Mouse (Mus musculus) MEL (cell line): ENCODE measurements around the gene BC005537. TPM values are rescaled to one million over a fixed set of nuclear protein-coding genes. Genes with fewer than 3 reads are reported as not detected.

Experiments used
- DNase-seq: peaks from one replicate; pipeline ENCODE4 v3.0.0; 2011; ENCODE audit warnings: low read depth, low spot score
- H3K27ac ChIP-seq: 2 replicates; pipeline ENCODE4 v1.5.1; 2012; ENCODE audit warnings: low read depth, mild to moderate bottlenecking, control low read depth, low read length, moderate library complexity; ENCODE audit not compliant: control insufficient read depth
- H3K27me3 ChIP-seq, 2 experiments: fragments of 150-350 bp in 1 of 2; sonication (generic) in 1 of 2; 2 replicates each; pipeline ENCODE4 v1.6.1; 2012; ENCODE audit warnings: low read length in 2 of 2, mild to moderate bottlenecking in 2 of 2, improper control_type of control experiment in 1 of 2, moderate library complexity in 1 of 2; ENCODE audit not compliant: insufficient read depth in 2 of 2, control insufficient read depth in 1 of 2
- H3K36me3 ChIP-seq, 2 experiments: 2 replicates each; pipeline ENCODE4 v1.6.1; 2012 to 2014; ENCODE audit warnings: low read length in 2 of 2, improper control_type of control experiment in 1 of 2, inconsistent platforms in 1 of 2, mild to moderate bottlenecking in 1 of 2; ENCODE audit not compliant: insufficient read depth in 2 of 2, control insufficient read depth in 1 of 2
- H3K4me1 ChIP-seq, 2 experiments: fragments of 150-350 bp in 1 of 2; sonication (generic) in 1 of 2; 2 replicates each; pipeline ENCODE4 v1.6.1; 2012; ENCODE audit warnings: low read length in 2 of 2, improper control_type of control experiment in 1 of 2, mild to moderate bottlenecking in 1 of 2; ENCODE audit not compliant: insufficient read depth in 2 of 2, control insufficient read depth in 1 of 2
- H3K4me3 ChIP-seq, 2 experiments: fragments of 150-350 bp in 1 of 2; sonication (generic) in 1 of 2; 2 replicates each; pipeline ENCODE4 v1.5.1; 2012; ENCODE audit warnings: low read depth in 2 of 2, low read length in 2 of 2, mild to moderate bottlenecking in 2 of 2, moderate library complexity in 2 of 2, control low read depth in 1 of 2, improper control_type of control experiment in 1 of 2; ENCODE audit not compliant: control insufficient read depth in 1 of 2, insufficient read depth in 1 of 2
- H3K79me2 ChIP-seq: 2 replicates; pipeline ENCODE4 v1.6.1; 2012; ENCODE audit warnings: mild to moderate bottlenecking, low read length, moderate library complexity; ENCODE audit not compliant: control insufficient read depth, poor library complexity, insufficient read depth
- H3K9ac ChIP-seq: 2 replicates; pipeline ENCODE4 v1.6.1; 2012; ENCODE audit warnings: low read depth, mild to moderate bottlenecking, control low read depth, low read length, moderate library complexity; ENCODE audit not compliant: control insufficient read depth, poor library complexity, severe bottlenecking
- H3K9me3 ChIP-seq: fragments of 150-350 bp; sonication (generic); replicated peaks from 2 replicates; pipeline ENCODE4 v1.6.1; 2012; ENCODE audit warnings: mild to moderate bottlenecking, low read length, improper control_type of control experiment, moderate library complexity; ENCODE audit not compliant: insufficient read depth
- CHD1 ChIP-seq: IDR thresholded peaks from 2 replicates; pipeline ENCODE4 v1.6.1; 2012; ENCODE audit warnings: low read depth, mild to moderate bottlenecking, inconsistent platforms, low read length, improper control_type of control experiment
- CHD2 ChIP-seq: IDR thresholded peaks from 2 replicates; pipeline ENCODE4 v1.6.1; 2011; ENCODE audit warnings: low read length, improper control_type of control experiment
- E2F4 ChIP-seq: IDR thresholded peaks from 2 replicates; pipeline ENCODE4 v1.6.1; 2011; ENCODE audit warnings: low read depth, low read length, improper control_type of control experiment, borderline replicate concordance
- EP300 ChIP-seq, 2 experiments: IDR thresholded peaks; 2 replicates each; pipeline ENCODE4 v1.6.1; 2011; ENCODE audit warnings: improper control_type of control experiment in 2 of 2, low read length in 2 of 2, low read depth in 1 of 2, mild to moderate bottlenecking in 1 of 2
- ETS1 ChIP-seq: IDR thresholded peaks from 2 replicates; pipeline ENCODE4 v1.6.1; 2012; ENCODE audit warnings: low read depth, mild to moderate bottlenecking, inconsistent platforms, low read length, improper control_type of control experiment, moderate library complexity
- GABPA ChIP-seq: IDR thresholded peaks from 2 replicates; pipeline ENCODE4 v1.6.1; 2012; ENCODE audit warnings: low read depth, mild to moderate bottlenecking, inconsistent platforms, low read length, improper control_type of control experiment, moderate library complexity
- GATA1 ChIP-seq: IDR thresholded peaks from 2 replicates; pipeline ENCODE4 v1.6.1; 2011; ENCODE audit warnings: low read depth, low read length, improper control_type of control experiment
- KAT2A ChIP-seq: conservative IDR thresholded peaks from 2 replicates; pipeline ENCODE4 v1.6.1; 2012; ENCODE audit warnings: low read depth, low read length, improper control_type of control experiment, inconsistent platforms
- MAX ChIP-seq: IDR thresholded peaks from 2 replicates; pipeline ENCODE4 v1.6.1; 2011; ENCODE audit warnings: low read length, improper control_type of control experiment
- MAZ ChIP-seq: IDR thresholded peaks from 2 replicates; pipeline ENCODE4 v1.6.1; 2012; ENCODE audit warnings: low read depth, mild to moderate bottlenecking, inconsistent platforms, low read length, improper control_type of control experiment
- MEF2A ChIP-seq: IDR thresholded peaks from 2 replicates; pipeline ENCODE4 v1.6.1; 2014; ENCODE audit warnings: low read depth, mild to moderate bottlenecking, inconsistent platforms, low read length, improper control_type of control experiment; ENCODE audit not compliant: poor library complexity, insufficient replicate concordance, severe bottlenecking; ENCODE audit errors: extremely low read depth
- MYB ChIP-seq: IDR thresholded peaks from 2 replicates; pipeline ENCODE4 v1.6.1; 2011; ENCODE audit warnings: mild to moderate bottlenecking, low read depth, low read length, improper control_type of control experiment
- POLR2AphosphoS2 ChIP-seq: IDR thresholded peaks from 2 replicates; pipeline ENCODE4 v1.6.1; 2011; ENCODE audit warnings: low read length, improper control_type of control experiment
- POLR2AphosphoS5 ChIP-seq: IDR thresholded peaks from 2 replicates; pipeline ENCODE4 v1.6.1; 2012; ENCODE audit warnings: low read depth, borderline replicate concordance, mild to moderate bottlenecking, inconsistent platforms, low read length, moderate library complexity, mixed read lengths
- RCOR1 ChIP-seq: IDR thresholded peaks from 2 replicates; pipeline ENCODE4 v1.6.1; 2012; ENCODE audit warnings: low read depth, mild to moderate bottlenecking, inconsistent platforms, low read length, improper control_type of control experiment
- TBP ChIP-seq: IDR thresholded peaks from 2 replicates; pipeline ENCODE4 v1.8.0; 2011; ENCODE audit warnings: low read depth, low read length, improper control_type of control experiment
- UBTF ChIP-seq: IDR thresholded peaks from 2 replicates; pipeline ENCODE4 v1.6.1; 2012; ENCODE audit warnings: low read depth, mild to moderate bottlenecking, inconsistent platforms, low read length, improper control_type of control experiment, moderate library complexity, borderline replicate concordance; ENCODE audit not compliant: insufficient read depth
- USF2 ChIP-seq, 2 experiments: IDR thresholded peaks; 2 replicates each; pipeline ENCODE4 v1.6.1; 2011 to 2012; ENCODE audit warnings: improper control_type of control experiment in 2 of 2, low read length in 2 of 2, borderline replicate concordance in 1 of 2, inconsistent platforms in 1 of 2, low read depth in 1 of 2, mild to moderate bottlenecking in 1 of 2; ENCODE audit not compliant: insufficient read depth in 1 of 2
- ZC3H11A ChIP-seq: IDR thresholded peaks from 2 replicates; pipeline ENCODE4 v1.6.1; 2012; ENCODE audit warnings: low read depth, mild to moderate bottlenecking, inconsistent platforms, low read length, improper control_type of control experiment
- ZKSCAN1 ChIP-seq: IDR thresholded peaks from 2 replicates; pipeline ENCODE4 v1.6.1; 2012; ENCODE audit warnings: low read depth, mild to moderate bottlenecking, inconsistent platforms, low read length, improper control_type of control experiment, moderate library complexity
- ZNF384 ChIP-seq: IDR thresholded peaks from 2 replicates; pipeline ENCODE4 v1.6.1; 2012; ENCODE audit warnings: low read depth, mild to moderate bottlenecking, inconsistent platforms, low read length, improper control_type of control experiment
- polyA plus RNA-seq, 2 experiments: library from polyadenylated mRNA; stranded (reverse) in 1 of 2; unstranded in 1 of 2; fragments of >175 nt in 1 of 2; fragments of >200 nt in 1 of 2; gene quantifications; 2 replicates each; pipeline versions ENCODE4 v1.2.1 to v1.2.4; 2012; ENCODE audit warnings: low replicate concordance in 2 of 2, low read depth in 1 of 2; ENCODE audit not compliant: insufficient read length in 2 of 2, insufficient read depth in 1 of 2, missing spikeins in 1 of 2
- total RNA-seq: library from RNA; depleted of rRNA; stranded (reverse); fragments of 300-350 nt; gene quantifications from 2 replicates; pipeline ENCODE4 v1.2.3, GENCODE M21; 2012

BC005537 gene
- total and polyA plus RNA-seq, 3 experiments = 32.7 to 62.6 (median 48.8) TPM

DNA sequence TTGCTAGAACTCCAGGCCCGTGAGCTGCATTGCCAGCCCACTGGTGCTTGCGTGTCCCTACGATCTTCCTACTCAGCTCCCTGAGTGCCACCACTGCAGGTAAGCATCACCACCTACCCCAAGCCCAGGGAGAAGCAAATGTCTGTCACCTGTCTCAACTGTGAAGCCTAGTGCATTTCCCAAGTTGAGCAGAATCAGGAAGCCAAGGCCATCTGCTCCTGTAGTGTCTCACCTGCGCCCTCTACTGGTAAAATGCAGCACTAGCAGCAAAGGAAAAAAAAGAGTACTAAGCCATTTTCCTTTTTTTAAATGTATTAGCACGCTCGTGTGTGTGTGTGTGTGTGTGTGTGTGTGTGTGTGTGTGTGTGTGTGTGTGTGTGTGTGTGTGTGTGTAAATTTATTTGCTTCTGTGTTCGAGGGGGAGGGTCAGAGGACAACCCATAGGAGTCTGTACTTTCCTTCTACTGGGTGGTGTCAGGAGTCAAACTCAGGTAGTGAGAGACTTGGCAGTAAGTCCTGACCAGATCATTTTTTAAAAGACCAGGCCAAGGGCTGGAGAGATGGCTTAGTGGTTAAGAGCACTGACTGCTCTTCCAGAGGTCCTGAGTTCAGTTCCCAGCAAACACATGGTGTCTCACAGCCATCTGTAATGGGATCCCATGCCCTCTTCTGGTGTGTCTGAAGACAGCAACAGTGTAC is 25.2 kb upstream of the BC005537 start (continued):
- no peak for TF ChIP-seq MEF2A
- peak; percentile 67 for TF ChIP-seq ZC3H11A
- TF ChIP-seq RCOR1 = no peak
- no peak for TF ChIP-seq CHD2
- no peak for TF ChIP-seq MYB
- no peak for TF ChIP-seq ZKSCAN1
- TF ChIP-seq KAT2A = no peak
- no peak for TF ChIP-seq UBTF
- TF ChIP-seq MAX = no peak
- no peak for TF ChIP-seq GABPA

DNA sequence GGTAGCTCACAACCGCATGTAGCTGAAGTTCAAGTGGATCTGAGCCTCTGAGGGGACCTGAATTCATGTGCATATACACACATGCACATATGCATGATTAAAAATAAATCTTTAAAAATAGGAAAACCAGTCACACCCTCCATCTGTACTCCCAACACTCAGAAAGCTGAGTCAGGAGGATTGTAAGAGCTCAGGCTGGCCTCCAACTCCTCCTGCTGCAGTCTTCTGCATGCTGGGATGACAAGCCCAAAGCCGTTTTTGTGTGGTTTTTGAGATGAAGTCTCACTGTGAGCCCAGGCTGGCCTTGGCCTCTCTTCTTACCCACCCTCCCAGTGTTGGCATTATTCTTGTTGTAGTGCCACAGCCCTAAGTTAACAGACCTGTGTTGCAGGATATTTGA is 23.4 kb upstream of the BC005537 start:
- Histone ChIP-seq H3K27ac (no peak overlapping the region), H3K4me1 (peaks cover 3 to 4% of the 10 kb centered on the region in 2 experiments; a peak in 2 of 4 replicates), H3K36me3 (peaks cover 0 to 2% of the 10 kb centered on the region in 2 experiments; a peak in 1 of 4 replicates), H3K9me3 (no peaks in the 10 kb centered on the region), H3K79me2 (no peaks in the 10 kb centered on the region), H3K27me3 (no peaks in the 10 kb centered on the region; a peak in 1 of 4 replicates), H3K4me3 (no peak overlapping the region), H3K9ac (no peak overlapping the region)
- no peak for TF ChIP-seq USF2 (IDR thresholded peaks at IDR 0.05; ENCODE audit: borderline replicate concordance in 1 of 2, insufficient read depth in 1 of 2, low read depth in 1 of 2, low read length in 2 of 2)
- no peak for TF ChIP-seq EP300 (IDR thresholded peaks at IDR 0.05; ENCODE audit: low read depth in 1 of 2, low read length in 2 of 2)
- no peak for TF ChIP-seq POLR2AphosphoS5
- no peak for TF ChIP-seq TBP
- TF ChIP-seq ETS1 = no peak
- TF ChIP-seq E2F4 = no peak
- TF ChIP-seq CHD1 = no peak
- no peak for TF ChIP-seq POLR2AphosphoS2
- TF ChIP-seq GABPA = no peak
- TF ChIP-seq MAZ = no peak
- no peak for TF ChIP-seq GATA1
- no peak for TF ChIP-seq RCOR1
- TF ChIP-seq ZNF384 = no peak
- no peak for DNase-seq
